Mouse (Mus musculus) lung, embryonic 16.5 days (tissue): ENCODE measurements at regions not wholly inside any gene's neighbourhood (a gene's known extent, or its start where the extent isn't known, plus 50 kb on each side); places are given as distances from the start of the nearest gene placed in this dataset.

Source experiments
- ATAC-seq: fragments of 200-750 bp; cut with Nextera tagmentation; 2 replicates; pipeline ENCODE4 v1.8.0; 2017; ENCODE audit warnings: low read depth, mild to moderate bottlenecking, moderate library complexity
- H3K27ac ChIP-seq: fragments of 300-500 bp; sonication (generic); 2 replicates; pipeline ENCODE4 v1.5.1; 2014; ENCODE audit warnings: mild to moderate bottlenecking, control low read depth, low read length
- H3K27me3 ChIP-seq: fragments of 300-500 bp; sonication (generic); 2 replicates; pipeline ENCODE4 v1.6.1; 2014; ENCODE audit warnings: low read depth, low read length, mixed read lengths; ENCODE audit not compliant: control insufficient read depth, insufficient read depth
- H3K36me3 ChIP-seq: fragments of 300-500 bp; sonication (generic); 2 replicates; pipeline ENCODE4 v1.6.1; 2014; ENCODE audit warnings: low read length; ENCODE audit not compliant: control insufficient read depth, insufficient read depth
- H3K4me1 ChIP-seq: fragments of 300-500 bp; sonication (generic); replicated peaks from 2 replicates; pipeline ENCODE4 v1.6.1; 2014; ENCODE audit warnings: low read length, mixed read lengths; ENCODE audit not compliant: control insufficient read depth, insufficient read depth
- H3K4me2 ChIP-seq: fragments of 300-500 bp; sonication (generic); 2 replicates; pipeline ENCODE4 v1.6.1; 2014; ENCODE audit warnings: low read depth, low read length, control low read depth
- H3K4me3 ChIP-seq: fragments of 300-500 bp; sonication (generic); 2 replicates; pipeline ENCODE4 v1.5.1; 2014; ENCODE audit warnings: mild to moderate bottlenecking, low read length, control low read depth
- H3K9ac ChIP-seq: fragments of 300-500 bp; sonication (generic); 2 replicates; pipeline ENCODE4 v1.6.1; 2014; ENCODE audit warnings: low read length, control low read depth
- H3K9me3 ChIP-seq: fragments of 300-500 bp; sonication (generic); 2 replicates; pipeline ENCODE4 v1.6.1; 2016; ENCODE audit warnings: low read length; ENCODE audit not compliant: control insufficient read depth
- WGBS: fragments of 180-500 bp; shearing (Covaris S2); extraction: QIAGEN DNeasy Blood & Tissue Kit; methylation state at CpG from one replicate; pipeline ENCODE4 v1.1.7; 2014; 5-methylcytosine and 5-hydroxymethylcytosine counted together

DNA sequence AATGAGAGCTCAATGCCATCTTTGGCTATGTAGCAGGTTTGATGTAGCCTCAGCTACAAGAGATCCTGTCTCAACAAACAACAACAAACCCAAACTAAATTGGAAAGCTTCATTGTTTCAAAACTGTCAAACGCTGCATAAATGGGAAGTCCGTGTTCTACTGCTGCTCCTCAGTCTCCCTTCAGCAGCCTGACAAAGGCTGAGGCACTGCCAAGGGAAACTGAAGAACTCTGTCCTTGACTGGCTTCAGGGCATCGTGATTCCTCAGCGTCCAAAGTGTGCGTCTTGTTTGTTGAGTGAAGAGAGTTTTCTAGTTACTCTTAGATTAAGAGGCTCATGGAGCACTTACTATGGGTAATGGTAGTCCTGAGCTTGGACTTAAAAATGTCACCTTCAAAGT is 100.7 kb downstream of the Rgs2 start:
- no peaks in the 10 kb centered on the region for H3K36me3 ChIP-seq
- peaks cover 4% of the 10 kb centered on the region; the same call in 1 of the 2 replicates for H3K4me1 ChIP-seq
- no peak overlapping the region for H3K9ac ChIP-seq
- WGBS = 50% methylated on average over 5 of the region's 5 CpGs
- peak overlapping the region; percentile 39 for H3K27ac ChIP-seq
- no peak overlapping the region for H3K4me3 ChIP-seq
- H3K9me3 ChIP-seq = no peaks in the 10 kb centered on the region
- no peak for ATAC-seq
- no peak overlapping the region for H3K4me2 ChIP-seq
- H3K27me3 ChIP-seq = no peaks in the 10 kb centered on the region

DNA sequence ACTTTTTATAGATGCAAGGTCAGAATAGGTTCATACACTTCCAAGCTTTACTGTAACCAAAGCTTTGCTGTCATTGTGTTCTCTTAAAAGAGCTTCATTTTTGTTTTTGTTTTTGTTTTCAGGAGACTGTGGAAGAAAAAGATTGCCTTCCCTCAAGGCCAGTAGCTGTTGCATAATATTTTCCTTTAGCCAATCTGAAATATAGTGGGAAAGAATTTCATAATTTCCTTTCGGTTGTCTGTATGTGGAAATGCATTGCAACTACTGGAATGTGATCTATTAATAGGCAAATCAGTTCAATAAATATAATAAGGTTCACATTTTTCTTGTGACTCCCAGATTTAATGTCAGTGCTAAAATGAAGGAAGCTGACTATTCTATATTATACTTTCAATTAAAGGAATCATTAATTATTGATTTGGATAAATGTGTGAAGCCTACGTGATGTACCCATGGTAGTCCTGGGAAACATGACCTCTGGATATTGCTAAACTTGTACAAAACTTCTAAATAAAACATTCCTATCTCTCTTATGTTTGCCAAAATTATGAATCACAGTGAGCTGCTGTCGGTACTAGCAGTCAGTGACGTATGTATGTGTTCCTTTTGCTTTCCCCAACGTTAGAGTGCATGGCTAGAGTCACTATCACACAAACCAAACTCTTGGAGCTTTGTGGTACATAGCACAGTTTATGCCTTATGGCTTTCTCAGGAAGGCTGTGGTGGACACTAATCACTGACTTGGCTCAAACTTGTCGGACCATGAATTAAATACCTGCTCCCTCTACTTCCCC is 102.6 kb downstream of the Rgs2 start:
- no peaks in the 10 kb centered on the region for H3K27me3 ChIP-seq
- H3K4me2 ChIP-seq = no peak overlapping the region
- peak overlapping the region; percentile 82 for H3K27ac ChIP-seq
- WGBS = 59% methylated on average over 6 of the region's 6 CpGs
- H3K4me1 ChIP-seq = peaks cover 4% of the 10 kb centered on the region; the same call in 1 of the 2 replicates
- H3K4me3 ChIP-seq = no peak overlapping the region
- H3K9ac ChIP-seq = no peak overlapping the region
- ATAC-seq = peak; percentile 84
- H3K36me3 ChIP-seq = no peaks in the 10 kb centered on the region
- no peaks in the 10 kb centered on the region for H3K9me3 ChIP-seq

DNA sequence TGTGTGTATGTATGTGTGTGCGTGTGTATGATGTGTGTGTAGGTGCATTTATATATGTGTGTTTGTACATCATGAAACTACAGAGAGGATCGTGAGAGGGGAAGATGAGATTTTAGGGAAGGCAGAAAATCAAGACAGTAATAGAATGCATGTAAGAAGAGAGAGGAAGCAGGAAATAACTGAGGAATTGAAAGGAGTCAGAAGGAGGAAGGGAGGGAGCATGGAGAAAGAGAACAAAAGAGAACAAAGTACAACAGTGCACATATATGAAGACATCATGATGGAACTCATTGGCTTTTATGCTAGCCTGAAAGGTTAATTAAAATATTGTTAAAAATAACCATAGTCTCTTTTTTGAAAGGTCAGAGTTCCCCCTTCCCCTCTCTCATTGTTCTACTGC is 111.4 kb downstream of the Uchl5 start:
- no peak overlapping the region for H3K4me3 ChIP-seq
- no peak for ATAC-seq
- H3K4me1 ChIP-seq = peaks cover 6% of the 10 kb centered on the region
- 0 out of 2 replicates have a peak overlapping the region, but pooled peaks have one; percentile 5 for H3K27ac ChIP-seq
- no peaks in the 10 kb centered on the region for H3K9me3 ChIP-seq
- no peaks in the 10 kb centered on the region for H3K36me3 ChIP-seq
- WGBS = 78% methylated on average over 2 of the region's 2 CpGs
- no peaks in the 10 kb centered on the region for H3K27me3 ChIP-seq
- H3K4me2 ChIP-seq = no peak overlapping the region
- no peak overlapping the region for H3K9ac ChIP-seq

DNA sequence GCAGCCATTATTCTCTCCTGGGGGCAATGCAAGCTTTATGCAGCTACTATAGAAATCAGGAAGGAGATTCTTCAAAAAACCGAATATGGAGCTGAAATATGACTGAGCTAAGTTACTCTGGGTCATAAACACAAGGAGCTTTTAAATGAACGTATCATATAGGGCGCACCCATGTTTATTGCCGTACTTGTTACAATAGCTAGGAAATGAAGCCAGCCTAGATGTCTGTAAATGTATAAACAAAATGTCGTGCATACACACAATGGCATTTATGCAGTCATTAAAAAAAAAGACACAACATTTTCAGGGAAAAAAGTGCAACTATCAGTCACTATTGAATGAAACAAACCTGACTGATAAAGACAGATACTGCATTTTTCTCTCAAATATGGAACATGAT is 111.0 kb downstream of the Uchl5 start:
- Histone ChIP-seq H3K27ac (no peak overlapping the region; the same call in 1 of the 2 replicates), H3K4me3 (no peak overlapping the region), H3K4me1 (peaks cover 6% of the 10 kb centered on the region), H3K4me2 (no peak overlapping the region), H3K27me3 (no peaks in the 10 kb centered on the region), H3K36me3 (no peaks in the 10 kb centered on the region), H3K9ac (no peak overlapping the region), H3K9me3 (no peaks in the 10 kb centered on the region)
- WGBS = 61% methylated on average over 5 of the region's 5 CpGs
- ATAC-seq = no peak

DNA sequence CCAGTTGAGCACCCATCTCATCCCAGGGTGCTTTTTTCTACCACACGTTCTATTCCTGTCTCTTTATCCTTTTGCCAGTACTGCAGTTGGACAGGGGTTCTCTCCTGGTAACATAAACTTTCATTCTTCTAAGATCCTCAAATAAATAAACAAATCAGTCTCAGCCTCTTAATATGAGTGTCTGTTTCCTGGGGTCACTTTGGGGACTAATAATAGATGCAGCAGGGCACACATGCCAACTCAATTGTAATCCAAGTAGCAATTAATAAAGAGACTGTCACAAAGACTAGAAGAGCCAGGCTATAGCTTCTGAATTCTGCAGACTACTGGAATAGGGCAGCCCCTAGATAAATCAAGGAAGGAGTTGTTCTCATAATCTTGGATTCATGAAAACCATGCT is 108.9 kb downstream of the Uchl5 start:
- Histone ChIP-seq H3K4me3 (no peak overlapping the region), H3K9ac (no peak overlapping the region), H3K27me3 (no peaks in the 10 kb centered on the region), H3K27ac (peak overlapping the region; percentile 81), H3K9me3 (no peaks in the 10 kb centered on the region), H3K4me2 (no peak overlapping the region), H3K36me3 (no peaks in the 10 kb centered on the region), H3K4me1 (peaks cover 9% of the 10 kb centered on the region)
- WGBS = 31% methylated on average over 1 of the region's 1 CpGs
- peak; percentile 84 for ATAC-seq

DNA sequence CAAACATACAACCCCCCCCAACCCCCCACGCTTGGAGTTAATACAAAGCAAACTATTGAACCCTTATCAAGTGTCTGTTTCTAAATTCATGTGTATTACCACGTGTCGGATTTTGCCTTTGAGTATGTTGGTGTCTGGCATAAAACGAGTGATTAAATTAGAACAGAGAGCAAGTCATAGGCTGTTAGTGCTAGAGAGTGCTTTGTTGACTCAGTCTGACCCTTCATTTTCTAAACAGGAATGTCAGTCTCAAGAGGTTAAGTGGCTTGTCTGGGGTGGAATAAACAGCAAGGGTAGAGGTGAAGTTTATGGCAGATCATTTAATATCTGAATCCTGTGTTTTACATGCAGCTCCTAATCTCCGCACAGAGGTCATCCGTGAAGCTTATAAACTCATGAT is 104.1 kb downstream of the Uchl5 start:
- Histone ChIP-seq H3K27ac (peak overlapping the region; percentile 6), H3K4me3 (no peak overlapping the region), H3K27me3 (no peaks in the 10 kb centered on the region), H3K9ac (no peak overlapping the region), H3K4me1 (peaks cover 4% of the 10 kb centered on the region), H3K9me3 (no peaks in the 10 kb centered on the region), H3K36me3 (no peaks in the 10 kb centered on the region), H3K4me2 (no peak overlapping the region)
- 24% methylated on average over 6 of the region's 6 CpGs for WGBS
- ATAC-seq = peak; percentile 46

DNA sequence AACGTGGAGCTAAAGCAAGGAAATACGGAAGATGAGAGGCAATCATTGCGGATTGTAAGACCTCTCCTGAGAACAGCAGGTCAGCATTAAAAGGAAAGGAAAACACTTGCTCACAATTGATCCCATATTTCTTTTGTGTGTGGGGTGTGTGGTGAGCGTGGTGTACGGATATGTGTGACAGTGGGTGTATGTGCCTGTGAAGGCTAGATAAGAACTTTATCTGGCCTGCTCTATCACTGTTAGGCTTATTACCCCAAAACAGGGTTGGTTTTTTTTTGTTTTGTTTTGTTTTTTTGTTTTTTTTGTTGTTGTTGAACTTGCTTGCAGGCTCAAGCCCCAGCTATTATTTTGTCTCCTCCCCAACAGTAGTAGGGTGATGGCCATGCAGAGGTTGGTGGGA is 102.5 kb downstream of the Uchl5 start:
- Histone ChIP-seq H3K27me3 (no peaks in the 10 kb centered on the region), H3K9ac (no peak overlapping the region), H3K27ac (no peak overlapping the region), H3K4me1 (peaks cover 3% of the 10 kb centered on the region), H3K9me3 (no peaks in the 10 kb centered on the region), H3K4me3 (no peak overlapping the region), H3K36me3 (no peaks in the 10 kb centered on the region), H3K4me2 (no peak overlapping the region)
- ATAC-seq = no peak
- WGBS = 91% methylated on average over 5 of the region's 5 CpGs

DNA sequence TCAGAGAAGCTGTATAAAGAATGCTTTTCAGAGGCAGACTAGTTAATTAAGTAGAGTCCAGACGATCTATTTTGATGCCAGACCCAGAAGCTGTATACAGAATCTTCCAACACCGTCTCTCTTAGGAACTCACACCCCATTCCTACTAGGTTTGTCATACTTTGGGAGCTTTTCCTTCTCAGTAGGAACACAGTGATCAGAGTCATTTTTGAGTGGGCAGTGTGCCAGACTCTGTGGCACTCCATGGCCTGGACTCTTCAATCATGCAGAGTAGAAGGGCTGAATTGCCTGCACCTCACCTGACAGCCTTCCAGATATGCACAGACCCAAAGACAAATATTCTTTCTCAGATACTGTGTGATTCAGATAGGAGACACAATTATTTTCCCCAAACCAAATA is 101.2 kb downstream of the Uchl5 start:
- Histone ChIP-seq H3K27ac (no peak overlapping the region), H3K4me3 (no peak overlapping the region), H3K36me3 (no peaks in the 10 kb centered on the region), H3K9me3 (no peaks in the 10 kb centered on the region), H3K9ac (no peak overlapping the region), H3K4me2 (no peak overlapping the region), H3K4me1 (peaks cover 3% of the 10 kb centered on the region), H3K27me3 (no peaks in the 10 kb centered on the region)
- 20% methylated on average over 2 of the region's 2 CpGs for WGBS
- peak; percentile 54 for ATAC-seq

DNA sequence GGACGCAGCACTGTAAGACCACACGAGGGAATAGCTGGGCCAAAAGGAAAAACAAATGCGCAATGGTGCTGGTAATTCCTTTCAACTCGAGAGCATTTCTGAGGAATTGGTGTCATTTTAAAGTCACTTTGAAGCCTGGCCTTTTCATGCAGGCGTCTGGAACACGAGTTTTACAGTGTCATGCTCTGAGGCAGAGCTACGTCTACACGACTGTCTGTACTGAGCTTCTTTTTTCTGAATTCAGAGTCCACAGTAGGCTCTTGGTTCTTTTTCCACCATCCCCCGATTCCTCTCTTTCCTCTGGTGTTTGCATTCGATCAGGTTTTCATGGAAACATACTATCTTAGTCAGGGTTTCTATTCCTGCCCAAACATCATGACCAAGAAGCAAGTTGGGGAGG is 83.2 kb downstream of the Uchl5 start:
- Histone ChIP-seq H3K27ac (no peak overlapping the region), H3K4me3 (no peak overlapping the region), H3K4me1 (no peaks in the 10 kb centered on the region), H3K36me3 (no peaks in the 10 kb centered on the region), H3K9me3 (no peaks in the 10 kb centered on the region), H3K9ac (no peak overlapping the region), H3K27me3 (no peaks in the 10 kb centered on the region), H3K4me2 (no peak overlapping the region)
- WGBS = 62% methylated on average over 10 of the region's 10 CpGs
- ATAC-seq = no peak
